Mouse (Mus musculus): ENCODE results near the gene Glis1. TPM values are rescaled to one million over a fixed set of nuclear protein-coding genes. Genes with fewer than 3 reads are reported as not detected.

Gene Glis1
- polyA plus RNA-seq, 1 experiment from 2014 or later, result 1.7 TPM

GRCm38 (mm10) chr4:107523607-107524151, 89.3 kb downstream of the Glis1 start:
- no peak for ATAC-seq (ENCODE audit: borderline replicate concordance, extremely low read depth, low FRiP score, low TSS enrichment)

GRCm38 (mm10) chr4:107535126-107535525, 100.7 kb downstream of the Glis1 start:
- H3K4me2 ChIP-seq, result no peak overlapping the region
- no peak overlapping the region for H3K4me3 ChIP-seq
- H3K4me1 ChIP-seq, result no peaks in the 10 kb centered on the region
- no peak for ATAC-seq (ENCODE audit: borderline replicate concordance, extremely low read depth, low FRiP score, low TSS enrichment)
- H3K27me3 ChIP-seq, result peaks cover 4% of the 10 kb centered on the region; the same call in 1 of the 2 replicates
- no peak overlapping the region for H3K9ac ChIP-seq
- no peak overlapping the region for H3K27ac ChIP-seq
- 44% methylated on average over 11 of the region's 11 CpGs for WGBS
- H3K9me3 ChIP-seq, result no peaks in the 10 kb centered on the region
- no peaks in the 10 kb centered on the region for H3K36me3 ChIP-seq

More at GRCm38 (mm10) chr4:107523607-107524151, 89.3 kb downstream of the Glis1 start:
- Histone ChIP-seq H3K9ac (no peak overlapping the region), H3K9me3 (no peaks in the 10 kb centered on the region), H3K4me3 (no peak overlapping the region), H3K27me3 (no peaks in the 10 kb centered on the region), H3K36me3 (no peaks in the 10 kb centered on the region), H3K4me2 (no peak overlapping the region), H3K4me1 (no peaks in the 10 kb centered on the region), H3K27ac (no peak overlapping the region)
- WGBS, result 49% methylated on average over 11 of the region's 11 CpGs

- H3K4me3 ChIP-seq, result no peak overlapping the region
- H3K9ac ChIP-seq, result no peak overlapping the region
- ATAC-seq (ENCODE audit: borderline replicate concordance, extremely low read depth, low FRiP score, low TSS enrichment), result no peak
- H3K4me2 ChIP-seq, result no peak overlapping the region
- no peaks in the 10 kb centered on the region for H3K9me3 ChIP-seq
- no peaks in the 10 kb centered on the region for H3K4me1 ChIP-seq
- no peak overlapping the region for H3K27ac ChIP-seq
- peaks cover 4% of the 10 kb centered on the region; the same call in 1 of the 2 replicates for H3K27me3 ChIP-seq
- H3K36me3 ChIP-seq, result no peaks in the 10 kb centered on the region
- WGBS, result 40% methylated on average over 13 of the region's 13 CpGs
Measured at GRCm38 (mm10) chr4:107538116-107538515, 103.7 kb downstream of the Glis1 start.

- Histone ChIP-seq H3K27ac (no peak overlapping the region), H3K9ac (no peak overlapping the region), H3K4me2 (no peak overlapping the region), H3K4me3 (no peak overlapping the region), H3K36me3 (no peaks in the 10 kb centered on the region), H3K9me3 (no peaks in the 10 kb centered on the region), H3K27me3 (peaks cover 4% of the 10 kb centered on the region; the same call in 1 of the 2 replicates), H3K4me1 (no peaks in the 10 kb centered on the region)
- ATAC-seq (ENCODE audit: borderline replicate concordance, extremely low read depth, low FRiP score, low TSS enrichment), result no peak
- WGBS, result 72% methylated on average over 3 of the region's 3 CpGs
Measured at GRCm38 (mm10) chr4:107538561-107538960, 104.2 kb downstream of the Glis1 start.

- no peak for ATAC-seq (ENCODE audit: borderline replicate concordance, extremely low read depth, low FRiP score, low TSS enrichment)
- Histone ChIP-seq H3K4me3 (no peak overlapping the region), H3K4me2 (no peak overlapping the region), H3K4me1 (no peaks in the 10 kb centered on the region), H3K9me3 (no peaks in the 10 kb centered on the region), H3K9ac (no peak overlapping the region), H3K27ac (no peak overlapping the region), H3K36me3 (no peaks in the 10 kb centered on the region), H3K27me3 (peaks cover 4% of the 10 kb centered on the region; the same call in 1 of the 2 replicates)
- WGBS, result 67% methylated on average over 3 of the region's 3 CpGs
Measured at GRCm38 (mm10) chr4:107539021-107539420, 104.6 kb downstream of the Glis1 start.

GRCm38 (mm10) chr4:107541821-107542220, 107.4 kb downstream of the Glis1 start:
- ATAC-seq (ENCODE audit: borderline replicate concordance, extremely low read depth, low FRiP score, low TSS enrichment), result no peak
- H3K27ac ChIP-seq, result no peak overlapping the region
- H3K36me3 ChIP-seq, result no peaks in the 10 kb centered on the region
- no peak overlapping the region for H3K4me2 ChIP-seq
- H3K27me3 ChIP-seq, result peaks cover 4% of the 10 kb centered on the region; the same call in 1 of the 2 replicates
- H3K9ac ChIP-seq, result no peak overlapping the region
- WGBS, result 50% methylated on average over 4 of the region's 4 CpGs
- no peak overlapping the region for H3K4me3 ChIP-seq
- peaks cover 16% of the 10 kb centered on the region; the same call in 1 of the 2 replicates for H3K4me1 ChIP-seq
- no peaks in the 10 kb centered on the region for H3K9me3 ChIP-seq

- Histone ChIP-seq H3K27me3 (no peaks in the 10 kb centered on the region), H3K9ac (no peak overlapping the region), H3K4me1 (peaks cover 17% of the 10 kb centered on the region; the same call in 1 of the 2 replicates), H3K9me3 (no peaks in the 10 kb centered on the region), H3K4me2 (no peak overlapping the region), H3K4me3 (no peak overlapping the region), H3K36me3 (no peaks in the 10 kb centered on the region), H3K27ac (no peak overlapping the region)
- no peak for ATAC-seq (ENCODE audit: borderline replicate concordance, extremely low read depth, low FRiP score, low TSS enrichment)
- WGBS, result 41% methylated on average over 5 of the region's 5 CpGs
Measured at GRCm38 (mm10) chr4:107544843-107545242, 110.5 kb downstream of the Glis1 start.

GRCm38 (mm10) chr4:107545726-107546125, 111.3 kb downstream of the Glis1 start:
- WGBS, result 60% methylated on average over 1 of the region's 1 CpGs

GRCm38 (mm10) chr4:107546525-107546924, 112.1 kb downstream of the Glis1 start:
- H3K27ac ChIP-seq, result no peak overlapping the region
- WGBS, result 34% methylated on average over 8 of the region's 8 CpGs
- no peaks in the 10 kb centered on the region for H3K27me3 ChIP-seq
- H3K9ac ChIP-seq, result no peak overlapping the region
- H3K4me3 ChIP-seq, result no peak overlapping the region
- no peaks in the 10 kb centered on the region for H3K9me3 ChIP-seq
- H3K4me1 ChIP-seq, result peaks cover 26% of the 10 kb centered on the region; the same call in 1 of the 2 replicates
- H3K4me2 ChIP-seq, result no peak overlapping the region
- H3K36me3 ChIP-seq, result no peaks in the 10 kb centered on the region
- no peak for ATAC-seq (ENCODE audit: borderline replicate concordance, extremely low read depth, low FRiP score, low TSS enrichment)

More at GRCm38 (mm10) chr4:107545726-107546125, 111.3 kb downstream of the Glis1 start:
- Histone ChIP-seq H3K9me3 (no peaks in the 10 kb centered on the region), H3K9ac (no peak overlapping the region), H3K4me2 (no peak overlapping the region; the same call in 1 of the 2 replicates), H3K27ac (no peak overlapping the region), H3K4me1 (peaks cover 24% of the 10 kb centered on the region; the same call in 1 of the 2 replicates), H3K4me3 (no peak overlapping the region), H3K27me3 (no peaks in the 10 kb centered on the region), H3K36me3 (no peaks in the 10 kb centered on the region)
- no peak; the same call in 1 of the 2 replicates for ATAC-seq (ENCODE audit: borderline replicate concordance, extremely low read depth, low FRiP score, low TSS enrichment)

GRCm38 (mm10) chr4:107550096-107550495, 115.7 kb downstream of the Glis1 start:
- no peaks in the 10 kb centered on the region for H3K27me3 ChIP-seq
- WGBS, result 73% methylated on average over 10 of the region's 10 CpGs
- H3K4me1 ChIP-seq, result peaks cover 26% of the 10 kb centered on the region; the same call in 1 of the 2 replicates
- no peaks in the 10 kb centered on the region for H3K36me3 ChIP-seq
- H3K4me3 ChIP-seq, result no peak overlapping the region
- H3K4me2 ChIP-seq, result no peak overlapping the region
- no peaks in the 10 kb centered on the region for H3K9me3 ChIP-seq
- no peak overlapping the region for H3K27ac ChIP-seq
- ATAC-seq (ENCODE audit: borderline replicate concordance, extremely low read depth, low FRiP score, low TSS enrichment), result no peak
- no peak overlapping the region for H3K9ac ChIP-seq

- Histone ChIP-seq H3K9me3 (no peaks in the 10 kb centered on the region), H3K4me3 (no peak overlapping the region), H3K4me2 (no peak overlapping the region), H3K4me1 (peaks cover 24% of the 10 kb centered on the region; the same call in 1 of the 2 replicates), H3K9ac (no peak overlapping the region), H3K27me3 (no peaks in the 10 kb centered on the region), H3K36me3 (no peaks in the 10 kb centered on the region), H3K27ac (no peak overlapping the region)
- peak; percentile 40 for ATAC-seq (ENCODE audit: borderline replicate concordance, extremely low read depth, low FRiP score, low TSS enrichment)
- 59% methylated on average over 3 of the region's 3 CpGs for WGBS
Measured at GRCm38 (mm10) chr4:107550546-107550945, 116.2 kb downstream of the Glis1 start.

GRCm38 (mm10) chr4:107552696-107553095, 118.3 kb downstream of the Glis1 start:
- Histone ChIP-seq H3K4me3 (no peak overlapping the region), H3K27me3 (no peaks in the 10 kb centered on the region), H3K4me1 (peaks cover 13% of the 10 kb centered on the region; the same call in 1 of the 2 replicates), H3K27ac (no peak overlapping the region), H3K9me3 (no peaks in the 10 kb centered on the region), H3K9ac (no peak overlapping the region), H3K36me3 (no peaks in the 10 kb centered on the region), H3K4me2 (no peak overlapping the region)
- 47% methylated on average over 5 of the region's 5 CpGs for WGBS
- no peak for ATAC-seq (ENCODE audit: borderline replicate concordance, extremely low read depth, low FRiP score, low TSS enrichment)

Data from lung, embryonic 15.5 days (tissue).